Mouse (Mus musculus) frontal cortex, adult 2 months (tissue): ENCODE results near the gene Pklr. TPM values are rescaled to one million over a fixed set of nuclear protein-coding genes. Genes with fewer than 3 reads are reported as not detected.

ENCODE experiments used
- DNase-seq, 2 experiments: peaks; one replicate each; pipeline ENCODE4 v3.0.0; 2022; ENCODE audit warnings: low spot score in 1 of 2; ENCODE audit errors: extremely low spot score in 1 of 2
- polyA plus RNA-seq: library from polyadenylated mRNA; depleted of rRNA; stranded (reverse); fragments of >200 nt; gene quantifications from 2 replicates; pipeline ENCODE4 v1.2.3, GENCODE M21; 2012; rRNA removed

Pklr gene
- polyA plus RNA-seq, 1 experiment, result not detected

- DNase-seq, result no peak
Observed at GRCm38 (mm10) chr3:89190436-89190835, 54.5 kb downstream of the Pklr start.

GRCm38 (mm10) chr3:89193351-89193750, 57.4 kb downstream of the Pklr start:
- DNase-seq, result no peak

- no peak for DNase-seq
Observed at GRCm38 (mm10) chr3:89193853-89194252, 57.9 kb downstream of the Pklr start.

Other genes with a start within 250 kb of the Pklr start
- 34.7 and 36.8 TPM in 2 replicates for gene Msto1, start 222.1 kb upstream of the Pklr start, polyA plus RNA-seq
- gene Ash1l, start 185.5 kb upstream of the Pklr start, polyA plus RNA-seq, result 31.4 and 33.0 TPM in 2 replicates
- 114 and 120 TPM in 2 replicates for gene Dap3, start 185.0 kb upstream of the Pklr start, polyA plus RNA-seq
- gene Rusc1, start 42.8 kb upstream of the Pklr start, polyA plus RNA-seq, result 153 and 157 TPM in 2 replicates
- 0.08 TPM in 1 of 2 replicates, not detected in the other for gene Gm43738, start 35.0 kb upstream of the Pklr start, polyA plus RNA-seq
- 97.5 and 98.5 TPM in 2 replicates for gene Fdps, start 34.2 kb upstream of the Pklr start, polyA plus RNA-seq
- gene Hcn3, start 24.1 kb downstream of the Pklr start, polyA plus RNA-seq, result 33.3 and 36.8 TPM in 2 replicates
- 71.1 and 76.2 TPM in 2 replicates for gene Clk2, start 28.7 kb downstream of the Pklr start, polyA plus RNA-seq
- gene Scamp3, start 41.3 kb downstream of the Pklr start, polyA plus RNA-seq, result 95.7 and 97.7 TPM in 2 replicates
- gene Fam189b, start 47.0 kb downstream of the Pklr start, polyA plus RNA-seq, result 77.0 and 78.8 TPM in 2 replicates
- 65.4 and 68.7 TPM in 2 replicates for gene Gba, start 66.8 kb downstream of the Pklr start, polyA plus RNA-seq
- gene Thbs3, start 79.0 kb downstream of the Pklr start, polyA plus RNA-seq, result 51.0 and 57.4 TPM in 2 replicates
- gene Mtx1, start 90.9 kb downstream of the Pklr start, polyA plus RNA-seq, result 136 and 142 TPM in 2 replicates
- 1.1 and 2.1 TPM in 2 replicates for gene Muc1, start 92.9 kb downstream of the Pklr start, polyA plus RNA-seq
- 53.0 and 66.4 TPM in 2 replicates for gene Krtcap2, start 109.8 kb downstream of the Pklr start, polyA plus RNA-seq
- 96.7 and 99.7 TPM in 2 replicates for gene Trim46, start 110.2 kb downstream of the Pklr start, polyA plus RNA-seq
- 131 and 188 TPM in 2 replicates for gene Dpm3, start 123.2 kb downstream of the Pklr start, polyA plus RNA-seq
- gene Slc50a1, start 134.4 kb downstream of the Pklr start, polyA plus RNA-seq, result 90.0 and 93.9 TPM in 2 replicates
- gene Efna1, start 145.0 kb downstream of the Pklr start, polyA plus RNA-seq, result 7.3 and 7.9 TPM in 2 replicates
- gene Efna3, start 186.8 kb downstream of the Pklr start, polyA plus RNA-seq, result 68.0 and 78.5 TPM in 2 replicates
- 0.76 and 1.2 TPM in 2 replicates for gene Efna4, start 201.9 kb downstream of the Pklr start, polyA plus RNA-seq
- 148 and 157 TPM in 2 replicates for gene Adam15, start 213.9 kb downstream of the Pklr start, polyA plus RNA-seq
- gene Dcst2, start 225.8 kb downstream of the Pklr start, polyA plus RNA-seq, result 0.68 and 0.86 TPM in 2 replicates
- gene Dcst1, start 229.1 kb downstream of the Pklr start, polyA plus RNA-seq, result 0.08 TPM in 2 replicates